Mouse (Mus musculus) gonadal fat pad, adult 2 months (tissue): ENCODE results near the gene Grk1. TPM values are rescaled to one million over a fixed set of nuclear protein-coding genes. Genes with fewer than 3 reads are reported as not detected.

Experiments used
- DNase-seq: peaks from one replicate; pipeline ENCODE4 v3.0.0-alpha.2; 2012; ENCODE audit warnings: low read depth
- polyA plus RNA-seq: library from polyadenylated mRNA; depleted of rRNA; stranded (reverse); fragments of >200 nt; gene quantifications from 2 replicates; pipeline ENCODE4 v1.2.3, GENCODE M21; 2012

The Grk1 gene
- polyA plus RNA-seq, 1 experiment = not detected

DNA sequence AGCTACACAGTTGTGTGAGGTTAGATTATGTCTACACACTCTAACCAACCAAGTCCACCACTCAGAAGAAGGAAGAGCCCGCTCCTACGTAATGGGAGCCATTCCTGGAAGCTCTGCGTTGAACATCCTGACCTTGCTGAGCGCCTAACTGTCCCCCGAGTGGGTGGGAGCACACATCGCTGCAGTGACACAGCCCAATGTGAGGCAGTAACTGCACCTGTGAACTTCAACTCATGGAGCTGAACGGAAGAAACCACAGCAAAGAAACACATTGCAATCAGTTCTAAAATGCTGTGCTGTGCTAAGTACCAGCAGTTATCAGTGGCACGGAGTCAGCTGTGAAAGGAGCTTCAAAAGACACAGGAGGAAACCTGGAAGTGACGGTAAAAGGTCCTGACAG is 23.3 kb downstream of the Grk1 start:
- DNase-seq = no peak

DNA sequence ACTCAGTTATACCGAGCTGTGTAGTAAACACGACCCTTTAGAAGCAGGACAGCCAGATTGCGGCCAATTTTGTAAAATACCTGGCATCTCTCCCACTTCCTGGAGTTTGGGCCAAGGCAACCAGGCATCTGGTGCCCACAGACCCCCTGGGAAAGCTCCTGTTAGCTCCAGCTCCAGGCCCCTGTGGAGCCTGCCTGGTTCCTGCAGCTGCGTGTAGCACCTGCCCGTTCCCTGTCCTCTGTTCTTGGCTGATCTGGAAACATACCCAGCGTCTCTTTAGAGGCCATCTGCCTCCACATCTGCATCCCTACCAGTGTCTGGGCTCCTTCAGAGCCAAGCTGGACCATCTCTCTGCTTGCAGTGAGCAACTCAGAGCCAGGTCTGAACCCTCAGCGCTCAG is 25.5 kb downstream of the Grk1 start:
- no peak for DNase-seq

DNA sequence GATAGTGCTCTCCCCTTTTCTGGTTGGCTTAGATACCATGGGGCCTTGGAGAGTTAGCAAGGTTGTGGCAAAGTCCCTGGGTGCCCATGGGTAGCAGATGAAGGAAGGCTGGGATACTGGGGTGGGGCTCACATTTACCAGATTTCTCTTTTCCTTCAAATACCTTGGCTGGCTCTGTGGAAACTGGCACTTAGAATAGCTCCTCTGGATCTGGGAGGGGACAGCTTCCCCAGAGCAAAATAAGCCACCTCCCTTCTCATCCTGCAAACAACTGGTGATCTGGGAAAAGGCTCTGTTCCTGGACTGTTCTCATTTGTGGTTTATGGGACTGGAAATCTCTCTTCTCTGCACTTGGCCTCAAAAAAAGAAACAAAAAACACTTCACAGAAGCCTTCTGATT is 26.0 kb downstream of the Grk1 start:
- no peak for DNase-seq

DNA sequence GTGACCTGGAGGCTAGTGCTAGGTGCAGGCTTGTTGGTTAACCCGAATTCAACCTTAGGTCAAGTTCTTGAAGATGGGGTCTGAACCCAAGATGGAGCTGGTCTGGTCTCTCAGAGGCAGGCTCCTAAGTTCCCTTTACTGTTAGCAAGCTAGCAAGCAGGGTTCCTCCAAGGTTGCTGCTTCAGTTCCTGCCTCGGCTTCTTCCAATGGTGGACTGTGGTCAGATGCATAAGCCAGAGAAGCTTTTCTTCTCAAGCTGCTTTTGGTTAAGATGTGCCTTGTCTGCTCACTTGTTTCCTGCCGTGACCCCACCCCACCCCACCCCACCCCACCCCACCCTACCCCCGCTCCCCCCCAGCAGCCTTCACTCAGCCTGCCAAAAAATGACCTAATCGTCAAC is 28.2 kb downstream of the Grk1 start:
- DNase-seq = no peak

DNA sequence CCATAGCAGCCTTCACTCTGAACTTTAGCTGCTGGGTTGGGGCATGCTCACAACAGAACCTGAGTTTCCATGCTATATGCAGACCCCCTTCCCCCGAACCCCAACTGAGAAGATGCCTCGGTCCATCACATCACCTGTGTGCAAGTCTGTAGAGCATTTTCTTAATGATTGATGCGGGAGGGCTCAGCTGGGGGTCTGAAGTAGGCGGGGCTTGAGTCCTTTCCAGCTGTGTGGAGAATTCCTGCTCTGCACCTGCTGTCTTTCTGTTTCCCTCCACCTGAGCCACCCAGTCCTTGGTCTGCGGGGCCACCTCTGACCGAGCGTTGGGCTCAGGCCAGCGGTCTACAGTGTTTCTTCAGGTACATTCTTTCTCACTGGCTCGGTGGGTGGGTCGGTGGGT is 30.0 kb downstream of the Grk1 start, which contains the start of gene Tmem255b:
Tmem255b (plus strand) TSS at position 301 of the 400 bp plus-strand sequence.
- no peak for DNase-seq

DNA sequence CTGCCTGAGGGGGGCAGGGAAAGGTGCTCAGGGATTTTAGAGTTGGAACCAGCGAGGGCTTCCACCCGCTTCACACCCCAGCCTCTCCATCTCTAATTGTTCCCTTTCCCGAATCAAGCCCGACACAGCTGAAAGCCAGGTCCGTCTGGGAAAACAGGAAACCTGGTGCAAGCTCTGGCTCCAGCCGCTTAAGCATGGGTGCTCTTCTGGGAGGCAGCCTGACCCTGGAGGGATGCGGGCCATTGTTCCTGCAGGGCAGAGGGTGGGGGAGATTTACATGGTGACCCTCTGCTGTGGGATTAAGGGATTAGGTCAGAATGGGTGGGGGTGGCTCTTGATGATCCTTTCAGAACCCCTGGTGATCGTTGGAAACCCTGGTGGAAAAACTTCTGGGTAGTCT is 31.2 kb downstream of the Grk1 start:
- no peak for DNase-seq

DNA sequence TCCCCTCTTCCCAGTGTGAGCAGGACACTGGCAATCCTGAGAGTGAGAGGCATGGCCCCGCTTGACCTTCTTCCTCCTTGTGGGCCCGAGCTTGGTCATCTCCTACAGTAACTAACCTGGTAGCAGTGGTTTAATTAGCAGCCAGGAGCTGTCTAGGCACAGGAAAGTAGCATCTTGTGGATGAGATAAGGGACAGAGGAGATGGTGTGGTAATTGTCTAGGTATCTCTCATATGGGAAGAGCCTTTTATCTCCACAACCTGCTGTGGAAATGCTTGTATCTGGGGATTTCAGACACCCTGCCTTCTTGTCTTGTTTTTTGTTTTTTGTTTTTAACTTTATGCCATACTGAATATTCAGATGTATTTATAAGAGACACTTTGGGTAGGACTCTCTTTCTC is 32.6 kb downstream of the Grk1 start:
- DNase-seq = no peak

DNA sequence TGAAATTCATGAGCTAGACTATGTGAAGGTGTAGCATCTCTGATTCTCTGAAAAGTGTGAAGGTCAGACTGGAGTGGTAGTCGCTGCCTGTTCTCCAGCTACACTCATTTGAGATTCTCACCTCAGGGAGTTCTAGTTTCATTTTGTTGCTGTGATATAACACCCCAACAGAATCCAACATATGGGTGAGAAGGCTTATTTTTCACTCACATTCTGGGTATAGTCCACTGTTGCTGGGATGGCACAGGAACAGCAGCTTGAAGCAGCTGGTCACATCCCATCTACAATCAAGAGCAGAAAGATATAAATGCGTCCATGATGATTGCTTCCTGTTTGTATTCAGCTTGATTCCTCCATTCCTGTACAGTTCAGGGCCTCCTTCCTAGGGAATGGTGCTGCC is 37.3 kb downstream of the Grk1 start:
- DNase-seq = no peak

DNA sequence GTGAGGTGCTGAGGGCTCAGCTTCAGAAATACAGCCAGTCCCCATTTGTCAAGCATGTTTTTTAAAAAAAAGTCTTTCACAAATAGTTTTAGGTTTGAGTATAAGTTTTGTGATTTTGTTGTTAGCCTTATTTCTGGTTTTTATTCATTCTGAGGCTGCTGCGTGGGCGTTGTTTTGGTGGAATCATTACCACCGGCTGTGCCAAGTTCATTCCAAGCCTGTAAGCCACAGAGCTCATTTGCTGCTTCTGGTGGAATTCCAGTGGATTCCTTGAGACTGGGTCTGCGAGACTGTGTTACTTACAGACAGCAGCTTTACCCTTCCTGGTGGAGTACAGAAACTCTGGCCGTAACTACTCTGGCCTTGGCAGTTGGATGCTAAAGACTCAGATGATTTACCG is 41.6 kb downstream of the Grk1 start:
- DNase-seq = no peak

DNA sequence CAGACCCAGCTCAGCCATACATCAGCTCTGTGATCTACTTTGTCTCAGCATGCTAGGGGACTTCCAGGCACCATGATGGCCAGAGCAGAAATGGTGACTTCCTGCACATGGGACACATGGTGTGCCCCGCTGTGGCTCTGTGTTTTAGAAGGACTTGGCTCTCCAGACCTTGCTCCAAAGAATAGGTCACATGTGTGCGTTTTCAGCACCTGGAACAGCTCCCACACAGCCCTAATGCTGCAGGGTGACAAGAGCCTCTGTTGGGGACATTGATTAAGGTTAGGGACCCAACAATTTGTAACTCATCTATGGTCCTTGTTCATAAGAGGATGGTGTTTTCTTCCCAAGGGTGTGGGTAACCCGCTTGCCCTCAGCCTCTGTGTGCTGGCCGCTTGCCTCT is 43.3 kb downstream of the Grk1 start:
- no peak for DNase-seq

DNA sequence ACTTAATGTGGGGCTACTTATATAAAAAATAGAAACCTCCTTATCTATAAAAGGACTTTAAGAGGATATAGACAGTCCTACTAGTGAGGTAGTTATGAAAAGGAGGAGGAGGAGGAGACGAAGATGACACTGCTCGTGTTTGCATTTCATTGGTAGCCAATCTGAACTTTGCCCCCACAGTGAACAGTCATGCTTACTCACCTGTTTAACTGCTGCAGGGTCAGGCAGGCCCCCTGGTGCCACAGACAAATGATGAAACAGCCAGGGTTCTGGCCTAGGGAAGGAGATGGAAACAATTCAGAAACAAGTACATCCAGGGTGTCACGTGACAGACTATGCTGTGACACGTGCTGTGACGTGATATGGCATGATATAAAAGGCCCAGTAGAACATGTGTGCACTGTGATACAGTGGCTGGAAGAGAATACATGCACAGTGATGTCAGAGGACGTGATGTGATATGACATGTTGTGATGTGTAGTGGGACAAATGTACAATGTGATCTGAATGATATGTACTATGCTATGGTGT is 46.9 kb downstream of the Grk1 start:
- no peak for DNase-seq

DNA sequence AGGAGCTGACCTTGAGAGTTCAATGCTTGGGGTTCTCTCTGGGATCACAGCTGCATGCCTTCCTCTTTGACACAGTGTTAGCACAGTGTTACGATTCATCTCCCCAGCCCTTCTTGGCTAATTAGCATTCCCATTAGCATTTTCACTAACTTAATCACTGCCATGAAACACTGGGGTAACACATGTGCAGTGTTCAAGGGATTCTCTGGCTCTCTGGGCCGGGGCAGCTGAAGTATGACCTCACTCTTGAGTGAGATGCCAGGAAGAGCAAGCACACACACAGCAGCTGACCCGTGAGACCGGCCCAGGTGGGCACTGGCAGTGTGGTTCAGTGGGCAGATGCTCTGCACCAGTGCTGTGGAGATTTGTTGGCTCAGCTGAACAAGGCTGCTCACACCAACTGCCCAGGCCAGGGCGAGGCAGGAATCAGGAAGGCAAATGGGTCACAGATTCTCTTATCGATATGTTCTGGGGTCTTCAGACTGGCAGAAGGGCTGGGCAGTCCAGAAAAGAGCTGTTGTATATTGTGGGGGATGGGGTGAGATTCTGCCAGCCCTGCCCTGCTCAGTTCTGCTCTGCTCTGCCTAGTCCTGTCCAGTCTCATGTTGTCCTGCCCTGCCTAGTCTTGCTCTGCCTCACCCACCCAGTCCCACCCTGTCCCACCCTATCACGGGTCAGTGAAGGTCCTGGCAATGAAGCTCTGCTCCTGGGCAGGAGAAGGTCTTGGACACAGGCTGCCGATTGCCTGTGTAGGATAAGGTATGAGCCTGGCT is 49.6 kb downstream of the Grk1 start:
- no peak for DNase-seq

DNA sequence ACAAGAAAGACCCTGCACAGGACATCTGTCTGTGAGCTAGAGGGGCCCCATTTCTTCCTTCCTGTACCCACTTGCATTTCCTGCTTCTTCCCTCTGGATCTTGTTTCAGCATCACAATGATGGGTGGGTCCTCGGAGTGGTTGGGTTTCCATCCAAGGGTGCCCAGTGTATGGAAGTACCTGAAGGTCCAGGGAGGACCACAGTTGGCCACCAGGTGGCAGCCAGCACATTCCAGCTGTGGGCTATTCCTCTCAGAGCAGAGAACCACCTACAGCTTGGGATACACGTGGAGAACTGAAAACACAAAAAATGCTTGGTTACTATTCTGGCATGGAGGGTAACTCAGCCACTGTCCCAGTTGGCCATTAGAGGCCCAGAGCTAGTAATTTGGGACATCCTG is 50.4 kb downstream of the Grk1 start:
- no peak for DNase-seq

DNA sequence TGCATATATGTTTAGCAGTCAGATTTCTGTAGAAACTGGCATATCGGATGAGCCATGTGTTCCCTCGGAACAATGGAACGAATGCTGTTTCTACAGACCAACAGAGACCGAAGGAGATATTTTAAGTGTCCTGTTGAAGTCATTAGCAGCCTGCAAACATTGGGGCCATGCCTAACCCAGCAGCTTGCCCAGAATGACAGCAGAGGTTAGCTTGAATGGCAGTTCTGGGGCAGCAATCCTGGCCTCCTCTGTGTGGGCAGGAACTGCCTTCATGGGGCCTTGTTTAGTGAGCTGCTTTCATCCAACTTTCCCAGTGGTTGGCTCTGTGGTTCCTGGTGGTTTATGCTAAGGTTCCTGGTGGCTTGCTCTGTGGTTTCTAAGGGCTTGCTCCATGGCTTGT is 54.5 kb downstream of the Grk1 start:
- DNase-seq = no peak

DNA sequence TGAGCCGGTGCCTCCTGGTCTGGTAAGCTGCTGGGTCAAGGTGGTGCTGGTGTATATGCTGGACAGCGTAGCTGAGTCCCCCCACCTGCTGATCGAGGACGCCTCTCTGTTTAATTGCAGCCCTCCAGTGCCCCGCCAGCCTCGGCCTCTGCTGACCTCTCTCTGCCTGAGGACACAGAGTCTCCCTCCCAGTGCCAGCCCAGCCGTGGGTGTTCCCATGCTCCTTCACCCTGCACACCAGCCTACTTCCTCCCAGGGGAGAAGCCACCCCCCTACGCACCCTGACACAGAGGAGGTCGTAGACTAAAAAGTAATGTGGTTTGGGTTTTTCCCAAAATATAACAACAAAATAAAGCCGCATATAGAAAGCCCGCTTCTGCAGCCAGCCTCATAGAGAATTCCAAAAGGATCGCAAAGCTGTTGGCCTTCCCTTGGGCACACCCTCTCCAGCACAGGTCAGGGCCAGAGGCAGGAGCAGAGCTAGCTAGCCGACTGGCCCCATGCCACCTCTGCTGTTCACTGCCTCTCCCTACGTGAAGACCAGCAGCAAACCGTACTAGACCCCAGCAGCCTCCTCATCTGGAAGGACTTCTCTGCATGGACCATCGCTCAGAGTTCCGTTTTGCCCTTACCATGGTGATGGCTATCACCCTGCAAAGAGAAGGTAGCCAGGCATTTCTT is 56.3 kb downstream of the Grk1 start:
- DNase-seq = no peak

DNA sequence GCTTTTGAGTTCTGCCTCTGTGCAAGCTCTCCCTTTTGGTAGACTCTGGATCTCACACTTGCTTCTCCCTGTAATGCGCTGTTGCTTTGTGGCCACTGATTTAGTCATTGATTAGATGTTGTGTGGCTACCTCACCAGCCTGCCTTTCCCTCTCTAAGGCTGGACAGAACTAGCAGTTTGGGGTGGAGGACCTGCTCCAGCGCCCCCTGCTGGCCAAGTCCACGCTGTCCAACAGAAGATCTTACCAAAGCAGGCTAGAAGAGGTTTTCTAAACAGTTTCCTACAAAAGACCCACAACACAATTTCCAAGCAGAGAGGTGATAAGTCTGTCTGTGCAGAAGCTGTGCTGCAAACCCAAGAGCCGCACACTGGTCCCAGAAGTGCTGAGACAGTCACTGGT is 57.0 kb downstream of the Grk1 start:
- DNase-seq = no peak

DNA sequence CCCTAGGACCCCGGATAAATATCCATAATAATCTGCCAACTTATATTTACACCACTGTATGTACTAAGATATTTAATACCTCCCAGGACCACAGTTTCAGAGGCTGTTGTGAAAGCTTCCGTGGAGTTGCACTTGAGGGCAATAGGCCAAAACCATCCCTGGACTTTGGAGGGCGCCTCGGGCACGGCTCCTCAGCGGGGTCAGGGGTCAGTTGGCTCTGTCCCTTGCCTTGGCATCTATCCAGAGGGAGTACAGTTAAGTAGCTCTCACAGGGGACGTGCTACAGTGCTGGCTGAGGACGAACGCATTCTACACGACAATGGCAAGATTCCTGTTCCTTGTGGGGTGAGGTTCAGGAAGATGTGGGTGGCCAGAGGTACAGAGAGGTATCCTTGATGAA is 57.5 kb downstream of the Grk1 start:
- no peak for DNase-seq

DNA sequence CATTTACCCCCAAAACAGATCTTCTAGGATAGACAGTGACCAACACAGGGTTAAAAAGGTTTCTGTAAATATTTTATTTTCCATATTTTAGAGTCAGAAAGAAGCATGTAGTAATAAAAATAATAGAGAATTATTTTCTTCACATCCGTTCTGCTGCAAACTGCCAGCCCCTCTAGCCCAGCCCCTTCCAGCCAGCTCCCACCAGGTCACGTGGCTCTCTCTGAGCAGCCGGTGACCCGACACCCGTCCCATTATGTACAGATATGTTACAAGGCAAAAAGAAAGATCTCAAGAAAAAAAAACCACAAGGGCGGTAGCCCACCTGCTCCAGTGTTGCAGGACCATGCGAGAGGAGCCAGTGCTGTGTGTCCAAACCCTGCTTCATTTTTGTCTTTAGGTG is 60.4 kb downstream of the Grk1 start:
- DNase-seq = no peak

DNA sequence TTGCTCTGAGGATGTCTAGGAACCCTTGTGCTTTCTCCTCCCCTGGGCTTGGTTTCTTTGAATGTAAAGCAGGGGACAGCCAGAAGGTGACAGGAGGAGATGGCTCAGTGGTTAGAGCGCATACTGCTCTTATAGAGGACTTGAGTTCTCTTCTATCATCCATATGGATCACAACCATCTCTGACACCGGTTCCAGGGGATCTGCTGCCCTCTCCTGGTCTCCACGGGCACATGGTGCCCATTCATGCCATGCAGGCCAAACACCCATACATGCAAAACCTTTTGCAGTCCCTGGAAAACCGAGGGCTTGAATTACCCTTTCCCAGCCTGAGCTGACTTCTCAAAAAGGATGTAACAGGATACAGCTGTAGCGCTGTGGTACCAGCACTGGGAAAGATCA is 62.1 kb downstream of the Grk1 start:
- DNase-seq = no peak

DNA sequence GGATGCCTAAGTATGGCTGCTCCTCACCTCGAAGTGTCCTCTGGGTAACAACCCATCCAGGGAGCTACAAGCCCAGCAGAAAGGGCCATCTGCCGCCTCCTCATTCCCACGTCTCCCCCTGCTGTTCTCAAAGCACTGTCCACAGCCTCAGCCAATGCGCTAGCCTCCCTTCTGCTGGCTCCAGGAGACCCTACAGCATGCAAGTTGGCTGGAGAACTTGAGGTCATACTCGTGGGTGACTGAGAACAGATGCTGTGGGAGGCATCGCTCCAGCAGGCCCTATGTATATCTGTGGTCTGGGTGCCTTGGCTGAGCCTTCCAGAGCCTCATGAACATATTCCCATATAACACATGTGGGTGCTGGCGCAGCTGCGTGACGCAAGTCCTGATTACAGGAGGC is 63.9 kb downstream of the Grk1 start:
- DNase-seq = no peak

DNA sequence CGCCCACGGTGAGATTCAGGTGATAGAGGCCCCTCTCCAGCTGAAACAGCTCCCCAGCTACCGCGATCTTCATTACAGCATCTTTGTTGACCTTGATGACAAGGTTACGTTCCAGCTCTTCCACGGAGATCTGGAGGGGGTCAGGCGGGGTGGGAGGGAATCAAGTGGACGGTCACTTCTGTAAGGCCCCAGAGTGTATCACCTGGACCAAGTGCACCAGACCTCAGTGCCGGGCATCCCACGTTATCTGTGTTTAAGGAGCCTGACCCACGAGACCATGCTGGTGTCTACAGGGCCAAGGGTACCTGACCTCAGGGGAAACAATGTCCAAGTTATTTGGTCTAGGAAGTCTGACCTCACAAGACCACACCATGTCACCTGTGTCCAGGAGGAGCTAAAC is 66.6 kb downstream of the Grk1 start:
- no peak for DNase-seq
